Mouse (Mus musculus): ENCODE results near the gene Arpc5l.

DNA sequence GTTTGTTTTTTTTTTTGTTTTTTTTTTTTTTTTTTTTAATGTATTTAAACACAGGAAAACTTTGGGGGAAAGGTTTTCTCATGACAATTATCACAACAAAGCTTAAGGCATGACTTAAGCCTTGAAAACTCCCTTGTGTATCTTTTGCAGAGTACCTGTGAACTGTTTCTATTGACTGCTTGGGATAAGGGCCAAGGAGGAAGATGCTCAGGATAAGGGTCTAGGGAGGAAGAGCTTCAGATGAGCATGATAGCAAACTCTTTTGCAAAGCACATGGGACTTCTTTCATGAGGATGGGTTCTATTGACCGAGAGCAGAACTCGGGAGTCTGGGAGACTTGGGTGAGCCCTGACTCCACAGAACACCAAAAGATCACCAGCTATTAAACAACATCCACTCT, 35.5 kb upstream of the Arpc5l start:
- TF ChIP-seq CTCF (conservative IDR thresholded peaks at IDR 0.05; ENCODE audit: insufficient read depth, insufficient read length, low read depth, low read length), result no peak
- no peak for TF ChIP-seq POLR2A (IDR thresholded peaks at IDR 0.05; ENCODE audit: low read depth, low read length)
